Mouse (Mus musculus) right cerebral cortex, adult 2 months (tissue): ENCODE data around the gene Arl6ip4.

ENCODE experiments used
- DNase-seq, 2 experiments: peaks; one replicate each; pipeline ENCODE4 v3.0.0; 2021 to 2022; ENCODE audit warnings: low spot score in 2 of 2

Arl6ip4 gene

GRCm38 (mm10) chr5:124115990-124116845, at the start of gene Arl6ip4:
Gene Arl6ip4 (plus strand): TSS chr5:124116089.
- peak; percentile 85 for DNase-seq

- DNase-seq, result no peak
These were observed 46.2 kb upstream of the Arl6ip4 start for GRCm38 (mm10) chr5:124069657-124070056.

- DNase-seq, result no peak
These were observed 42.2 kb upstream of the Arl6ip4 start for GRCm38 (mm10) chr5:124073682-124074081.

- DNase-seq, result no peak
These were observed 41.0 kb upstream of the Arl6ip4 start for GRCm38 (mm10) chr5:124074845-124075307.

- DNase-seq, result no peak
These were observed 40.2 kb upstream of the Arl6ip4 start for GRCm38 (mm10) chr5:124075716-124076115.

- DNase-seq, result no peak
These were observed 39.3 kb upstream of the Arl6ip4 start for GRCm38 (mm10) chr5:124076559-124076958.

- no peak for DNase-seq
These were observed 38.6 kb upstream of the Arl6ip4 start for GRCm38 (mm10) chr5:124077241-124077640.

- no peak for DNase-seq
These were observed 37.9 kb upstream of the Arl6ip4 start for GRCm38 (mm10) chr5:124077856-124078460.

- peak; percentile 49 to 62 for DNase-seq
These were observed 37.0 kb upstream of the Arl6ip4 start for GRCm38 (mm10) chr5:124078794-124079416.

- no peak for DNase-seq
These were observed 36.0 kb upstream of the Arl6ip4 start for GRCm38 (mm10) chr5:124079880-124080279.

- no peak for DNase-seq
These were observed 33.4 kb upstream of the Arl6ip4 start for GRCm38 (mm10) chr5:124082447-124082846.

GRCm38 (mm10) chr5:124082941-124083688, 32.8 kb upstream of the Arl6ip4 start:
- no peak for DNase-seq

- no peak for DNase-seq
These were observed 31.9 kb upstream of the Arl6ip4 start for GRCm38 (mm10) chr5:124083850-124084587.

GRCm38 (mm10) chr5:124084588-124085173, 31.2 kb upstream of the Arl6ip4 start:
- peak; percentile 87 to 88 for DNase-seq

- no peak for DNase-seq
These were observed 30.4 kb upstream of the Arl6ip4 start for GRCm38 (mm10) chr5:124085513-124085912.

- DNase-seq, result no peak
These were observed 29.0 kb upstream of the Arl6ip4 start for GRCm38 (mm10) chr5:124086876-124087275.

GRCm38 (mm10) chr5:124089868-124090267, 26.0 kb upstream of the Arl6ip4 start:
- DNase-seq, result no peak

- DNase-seq, result no peak
These were observed 23.9 kb upstream of the Arl6ip4 start for GRCm38 (mm10) chr5:124091951-124092406.

- peak; percentile 85 to 87 for DNase-seq
These were observed 22.6 kb upstream of the Arl6ip4 start for GRCm38 (mm10) chr5:124093120-124093794.
